Mouse (Mus musculus) heart, postnatal 0 days (tissue): ENCODE measurements around the gene Fign.

Experiments
- CTCF ChIP-seq: IDR thresholded peaks from 2 replicates; pipeline ENCODE4 v1.5.1; 2016; ENCODE audit warnings: antibody characterized with exemption, control low read depth, low read depth
- EP300 ChIP-seq: IDR thresholded peaks from 2 replicates; pipeline ENCODE4 v1.6.1; 2016; ENCODE audit warnings: antibody characterized with exemption, low read depth

DNA sequence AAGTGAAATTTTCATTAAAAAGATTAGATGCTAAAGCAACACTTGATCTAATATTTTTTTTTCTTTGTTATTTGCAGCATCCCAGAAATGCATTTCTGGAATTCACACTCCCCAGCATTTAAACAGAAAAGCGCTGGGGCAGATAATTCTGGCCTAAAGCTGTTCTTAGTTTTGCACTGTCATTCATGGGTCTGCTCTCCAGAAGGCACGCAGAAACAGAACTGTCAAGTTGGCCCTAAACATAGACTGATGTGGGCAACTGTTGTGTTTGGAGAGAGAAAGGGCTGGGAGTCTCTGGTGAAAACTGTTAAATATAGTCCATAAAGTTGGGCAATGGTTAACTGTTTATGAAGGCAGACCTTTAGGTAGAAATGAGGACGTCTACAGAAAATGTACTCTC lies 62.4 kb downstream of the Fign start:
- no peak for TF ChIP-seq CTCF
- TF ChIP-seq EP300: no peak
